Mouse (Mus musculus): ENCODE measurements at regions not wholly inside any gene's neighbourhood (a gene's known extent, or its start where the extent isn't known, plus 50 kb on each side); places are given as distances from the start of the nearest gene placed in this dataset.

GRCm38 (mm10) chr6:93623541-93623940, 660.2 kb downstream of the Magi1 start:
- no peak for DNase-seq (ENCODE audit: low spot score in 2 of 2)

- no peak for DNase-seq (ENCODE audit: low spot score in 2 of 2)
These were observed 666.8 kb downstream of the Magi1 start for GRCm38 (mm10) chr6:93616926-93617325.

- no peak for DNase-seq (ENCODE audit: low spot score in 2 of 2)
These were observed 657.1 kb upstream of the Adamts9 start for GRCm38 (mm10) chr6:93600376-93600775.

DNA sequence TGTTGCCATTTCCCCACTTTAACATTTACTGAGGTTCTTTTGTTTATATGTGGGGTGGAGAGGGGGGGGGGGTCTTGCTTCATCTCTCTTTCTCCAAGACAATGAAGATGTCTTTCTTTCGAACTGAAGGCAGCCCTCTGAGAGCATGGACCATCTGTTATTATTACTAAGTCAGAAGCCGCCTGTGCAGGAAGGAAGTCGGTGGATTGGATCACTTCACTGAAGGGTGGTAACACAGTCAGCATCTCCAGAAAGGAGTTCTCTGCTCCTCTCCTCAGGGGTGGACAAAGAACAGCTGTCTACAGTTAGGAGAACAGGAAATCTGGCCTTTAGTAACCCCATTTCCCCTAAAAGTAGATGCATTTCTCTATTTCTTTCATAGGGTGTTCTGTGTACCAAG, 656.1 kb upstream of the Adamts9 start:
- no peak for DNase-seq (ENCODE audit: low spot score in 2 of 2)

DNA sequence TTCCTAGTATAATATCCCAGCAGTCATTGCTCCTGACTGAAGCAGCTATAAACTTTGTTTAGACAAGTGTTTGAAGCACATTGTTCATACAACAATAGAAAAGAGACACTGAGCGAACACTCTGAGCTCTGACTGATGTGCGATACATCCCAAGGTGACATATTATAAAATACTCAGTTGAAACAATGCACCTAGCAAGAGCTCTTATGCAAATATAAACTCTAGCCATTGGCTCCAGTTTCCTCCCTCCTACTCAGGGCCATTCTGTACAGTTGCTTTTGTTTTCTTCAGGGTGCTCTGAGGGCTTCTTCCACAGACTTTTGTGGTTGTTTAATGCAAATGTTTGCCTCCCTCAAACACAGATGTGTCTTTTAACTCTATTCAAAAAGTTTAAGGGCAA, 646.6 kb upstream of the Adamts9 start:
- DNase-seq (ENCODE audit: low spot score in 2 of 2), result no peak

- DNase-seq (ENCODE audit: low spot score in 2 of 2), result no peak
These were observed 643.6 kb upstream of the Adamts9 start for GRCm38 (mm10) chr6:93586871-93587270.

DNA sequence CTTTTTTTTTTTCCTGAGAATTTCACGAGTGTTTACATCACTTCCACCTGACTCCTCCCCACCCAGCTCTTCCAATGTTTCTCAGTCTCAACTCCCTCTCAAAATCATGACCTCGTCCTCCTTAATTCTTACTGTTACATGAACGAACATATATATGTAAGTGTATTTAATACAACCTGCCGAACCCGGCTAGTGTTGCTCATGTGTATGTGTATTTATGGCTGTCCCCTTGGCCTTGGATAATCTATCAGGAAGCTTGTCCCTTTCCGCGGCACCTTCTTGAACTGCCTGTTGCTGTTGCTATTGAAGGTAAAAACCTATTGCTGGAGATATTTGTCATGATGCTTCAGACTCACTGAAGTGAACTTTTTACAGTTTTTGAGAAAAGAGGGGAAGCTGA, 637.8 kb upstream of the Adamts9 start:
- DNase-seq (ENCODE audit: low spot score in 2 of 2), result no peak

DNA sequence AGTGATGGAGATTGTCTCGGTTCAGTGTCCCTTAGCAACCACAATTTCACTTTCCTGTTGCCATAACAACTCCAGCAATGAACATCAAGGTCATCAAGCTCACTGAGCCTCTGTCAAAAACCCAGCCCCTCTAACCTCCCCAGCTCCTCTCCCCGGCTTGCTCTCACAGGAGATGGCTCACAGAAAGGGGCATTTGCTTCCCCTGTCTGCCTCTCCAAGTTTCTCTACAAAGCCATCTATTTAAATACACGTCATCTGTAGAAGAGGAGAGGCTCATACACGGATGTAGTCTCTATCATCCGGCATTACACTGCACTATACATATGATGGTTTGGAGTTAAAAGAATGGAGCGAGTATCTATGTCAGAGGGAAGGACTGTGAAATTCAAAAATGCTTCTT, 637.4 kb upstream of the Adamts9 start:
- no peak for DNase-seq (ENCODE audit: low spot score in 2 of 2)

GRCm38 (mm10) chr6:93575249-93575648, 632.0 kb upstream of the Adamts9 start:
- DNase-seq (ENCODE audit: low spot score in 2 of 2), result no peak

- peak in 1 of 2 experiments; percentile 17 for DNase-seq (ENCODE audit: low spot score in 2 of 2)
These were observed 630.7 kb upstream of the Adamts9 start for GRCm38 (mm10) chr6:93573679-93574635.

- no peak for DNase-seq (ENCODE audit: low spot score in 2 of 2)
These were observed 626.6 kb upstream of the Adamts9 start for GRCm38 (mm10) chr6:93569866-93570265.

- DNase-seq (ENCODE audit: low spot score in 2 of 2), result no peak
These were observed 625.9 kb upstream of the Adamts9 start for GRCm38 (mm10) chr6:93569211-93569610.

GRCm38 (mm10) chr6:93566661-93567060, 623.4 kb upstream of the Adamts9 start:
- no peak for DNase-seq (ENCODE audit: low spot score in 2 of 2)

- DNase-seq (ENCODE audit: low spot score in 2 of 2), result peak in 1 of 2 experiments; percentile 2
These were observed 605.0 kb upstream of the Adamts9 start for GRCm38 (mm10) chr6:93548311-93548710.

GRCm38 (mm10) chr6:93544246-93544645, 601.0 kb upstream of the Adamts9 start:
- DNase-seq (ENCODE audit: low spot score in 2 of 2), result no peak

GRCm38 (mm10) chr6:93543354-93544129, 600.2 kb upstream of the Adamts9 start:
- DNase-seq (ENCODE audit: low spot score in 2 of 2), result no peak

GRCm38 (mm10) chr6:93539583-93539982, 596.3 kb upstream of the Adamts9 start:
- DNase-seq (ENCODE audit: low spot score in 2 of 2), result no peak

DNA sequence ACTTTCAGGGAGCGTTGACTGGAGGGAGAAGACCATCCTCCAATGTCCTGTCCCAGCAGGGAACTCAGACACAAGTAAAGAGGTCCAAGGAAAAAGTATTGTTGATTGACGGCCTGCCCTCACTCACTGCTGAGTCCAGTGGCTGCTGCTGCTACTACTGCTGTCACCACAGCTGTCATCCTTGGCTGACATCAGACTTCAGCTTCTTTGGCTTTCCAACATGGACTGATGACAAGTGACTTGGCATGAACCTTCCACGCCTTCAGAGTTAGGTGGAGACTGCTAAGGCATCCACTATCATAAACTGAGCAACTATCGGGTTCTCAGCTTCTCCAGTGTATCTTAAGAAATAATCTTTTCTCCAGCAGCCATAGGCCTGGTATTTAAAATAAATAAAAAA, 595.9 kb upstream of the Adamts9 start:
- no peak for DNase-seq (ENCODE audit: low spot score in 2 of 2)

DNA sequence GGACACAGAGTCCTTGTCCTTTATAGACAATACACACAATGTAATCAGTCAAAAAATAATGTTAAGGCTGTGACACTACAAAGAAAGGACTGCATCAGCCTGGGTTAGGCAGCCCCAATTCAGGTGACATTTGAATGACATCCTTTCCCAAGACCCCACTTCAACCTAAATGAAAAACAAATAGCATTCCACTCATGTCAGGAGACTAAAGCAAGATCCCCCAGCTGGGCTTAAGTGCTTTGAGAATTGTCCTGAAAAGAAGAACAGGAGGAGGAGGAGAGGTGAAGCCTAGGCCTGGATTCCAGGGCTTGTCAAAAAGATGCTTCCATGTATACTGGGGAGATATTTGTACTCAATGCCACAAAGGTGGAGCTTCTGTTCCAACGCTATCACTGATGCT, 594.7 kb upstream of the Adamts9 start:
- DNase-seq (ENCODE audit: low spot score in 2 of 2), result no peak

DNA sequence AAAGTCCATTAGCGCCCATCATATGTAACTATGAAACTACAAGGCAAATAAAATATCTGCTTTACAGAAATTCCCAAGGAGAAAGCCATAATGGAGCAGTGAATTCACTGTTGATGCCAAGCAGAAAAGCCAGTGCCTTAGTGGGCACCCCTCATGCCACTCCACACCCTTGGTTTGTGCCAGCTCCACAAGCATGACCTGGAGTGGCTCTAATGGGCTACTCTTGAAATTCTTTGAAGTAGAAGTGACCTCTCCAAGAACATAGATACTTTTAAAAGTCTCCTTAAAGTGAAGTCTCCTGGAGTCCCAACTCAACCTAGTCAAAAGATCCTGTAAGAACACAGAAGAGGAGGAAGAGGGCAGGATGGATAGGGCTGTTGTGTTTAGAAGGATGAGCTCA, 593.8 kb upstream of the Adamts9 start:
- no peak for DNase-seq (ENCODE audit: low spot score in 2 of 2)

GRCm38 (mm10) chr6:93513818-93514217, 570.5 kb upstream of the Adamts9 start:
- no peak for DNase-seq (ENCODE audit: low spot score in 2 of 2)

- DNase-seq (ENCODE audit: low spot score in 2 of 2), result no peak
These were observed 566.6 kb upstream of the Adamts9 start for GRCm38 (mm10) chr6:93509857-93510256.

DNA sequence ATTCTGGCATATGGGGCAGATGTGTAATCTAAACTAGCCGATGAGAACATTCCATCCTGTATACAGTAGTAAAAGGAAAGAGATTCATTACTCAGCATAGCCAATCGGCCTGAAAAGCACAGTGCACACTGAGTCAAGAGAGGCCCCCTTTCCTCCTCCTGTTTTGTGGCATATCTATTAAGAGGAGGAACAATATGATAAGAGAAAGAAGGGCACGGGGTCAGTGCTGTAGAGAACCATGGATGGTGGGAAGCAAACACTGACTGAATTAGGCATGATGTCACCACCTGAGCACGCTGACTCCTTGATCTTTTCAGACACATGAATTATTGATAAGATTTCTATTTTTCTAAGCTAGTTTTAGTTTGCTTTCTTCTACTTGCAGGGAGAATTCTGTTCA, 554.5 kb upstream of the Adamts9 start:
- no peak for DNase-seq (ENCODE audit: low spot score in 2 of 2)

Measured in urinary bladder, postnatal 36 days (tissue).